Mouse (Mus musculus) hindbrain, postnatal 0 days (tissue): ENCODE data around the gene Xpo4. TPM values are rescaled to one million over a fixed set of nuclear protein-coding genes. Genes with fewer than 3 reads are reported as not detected.

Experiments used
- ATAC-seq: fragments of 200-750 bp; cut with Nextera tagmentation; 2 replicates; pipeline ENCODE4 v1.8.0; 2017; ENCODE audit warnings: mild to moderate bottlenecking, moderate TSS enrichment, moderate library complexity
- DNase-seq: peaks from one replicate; pipeline ENCODE4 v3.0.0-alpha.2; 2015; ENCODE audit warnings: low spot score
- H3K27ac ChIP-seq: fragments of 300-500 bp; sonication (generic); 2 replicates; pipeline ENCODE4 v1.5.1; 2014; ENCODE audit warnings: mild to moderate bottlenecking
- H3K27me3 ChIP-seq: fragments of 300-500 bp; sonication (generic); 2 replicates; pipeline ENCODE4 v1.6.1; 2014; ENCODE audit warnings: low read length, mixed read lengths; ENCODE audit not compliant: insufficient read depth
- H3K36me3 ChIP-seq: fragments of 300-500 bp; sonication (generic); 2 replicates; pipeline ENCODE4 v1.6.1; 2014; ENCODE audit warnings: low read length, mixed read lengths; ENCODE audit not compliant: insufficient read depth
- H3K4me1 ChIP-seq: fragments of 300-500 bp; sonication (generic); 2 replicates; pipeline ENCODE4 v1.6.1; 2014; ENCODE audit warnings: antibody characterized with exemption, low read length, mixed read lengths; ENCODE audit not compliant: insufficient read depth
- H3K4me2 ChIP-seq: fragments of 300-500 bp; sonication (generic); 2 replicates; pipeline ENCODE4 v1.6.1; 2014; ENCODE audit warnings: low read depth, mild to moderate bottlenecking, low read length, moderate library complexity, mixed read lengths
- H3K4me3 ChIP-seq: fragments of 300-500 bp; sonication (generic); 2 replicates; pipeline ENCODE4 v1.5.1; 2014; ENCODE audit warnings: low read length
- H3K9ac ChIP-seq: fragments of 300-500 bp; sonication (generic); replicated peaks from 2 replicates; pipeline ENCODE4 v1.6.1; 2014; ENCODE audit warnings: mild to moderate bottlenecking, low read length, moderate library complexity, mixed read lengths
- H3K9me3 ChIP-seq: fragments of 300-500 bp; sonication (generic); 2 replicates; pipeline ENCODE4 v1.6.1; 2016; ENCODE audit warnings: low read length, mixed read lengths
- CTCF ChIP-seq: IDR thresholded peaks from 2 replicates; pipeline ENCODE4 v1.5.1; 2016; ENCODE audit warnings: antibody characterized with exemption, control low read depth, low read depth
- WGBS: fragments of 180-500 bp; shearing (Covaris S2); extraction: QIAGEN DNeasy Blood & Tissue Kit; methylation state at CpG from one replicate; pipeline ENCODE4 v1.1.7; 2014; 5-methylcytosine and 5-hydroxymethylcytosine counted together
- polyA plus RNA-seq: library from polyadenylated mRNA; unstranded; fragments of >200 nt; fragmentation: Nextera tagmentation; extraction: Ambion mirVana; gene quantifications from 2 replicates; pipeline ENCODE4 v1.2.1, GENCODE M21; 2015
- total RNA-seq: library from RNA; depleted of rRNA; stranded (reverse); fragments of >200 nt; gene quantifications from 2 replicates; pipeline ENCODE4 v1.2.3, GENCODE M21; 2014

Xpo4 gene
- total and polyA plus RNA-seq, 2 experiments from 2014 or later = 10.1 to 12.4 TPM

DNA sequence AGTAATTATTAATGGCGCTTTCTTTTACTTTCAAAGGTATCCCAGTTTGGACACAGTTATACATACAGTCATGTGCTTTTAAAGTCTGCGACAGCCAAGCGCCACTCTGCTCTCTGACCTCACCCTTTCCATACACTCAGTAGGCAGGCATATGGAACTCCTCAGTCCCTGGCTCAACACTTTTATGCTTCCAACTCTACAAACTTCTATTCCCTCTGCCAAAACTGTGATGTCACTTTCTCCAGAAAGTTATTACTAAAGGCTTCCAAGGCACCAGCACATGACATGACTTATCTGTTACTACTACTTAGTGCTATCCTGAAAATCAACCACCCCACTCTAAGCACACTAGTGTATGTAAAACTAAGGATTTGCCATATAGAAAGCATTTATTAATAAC, 26.1 kb downstream of the Xpo4 start:
- DNase-seq = no peak
- no peak overlapping the region for H3K9ac ChIP-seq
- no peak overlapping the region for H3K4me3 ChIP-seq
- H3K4me1 ChIP-seq = no peaks in the 10 kb centered on the region
- no peak overlapping the region for H3K4me2 ChIP-seq
- H3K27ac ChIP-seq = no peak overlapping the region
- H3K9me3 ChIP-seq = no peaks in the 10 kb centered on the region
- ATAC-seq = no peak
- H3K36me3 ChIP-seq = no peaks in the 10 kb centered on the region
- H3K27me3 ChIP-seq = no peaks in the 10 kb centered on the region
- TF ChIP-seq CTCF = no peak
- WGBS = 99% methylated on average over 3 of the region's 3 CpGs

DNA sequence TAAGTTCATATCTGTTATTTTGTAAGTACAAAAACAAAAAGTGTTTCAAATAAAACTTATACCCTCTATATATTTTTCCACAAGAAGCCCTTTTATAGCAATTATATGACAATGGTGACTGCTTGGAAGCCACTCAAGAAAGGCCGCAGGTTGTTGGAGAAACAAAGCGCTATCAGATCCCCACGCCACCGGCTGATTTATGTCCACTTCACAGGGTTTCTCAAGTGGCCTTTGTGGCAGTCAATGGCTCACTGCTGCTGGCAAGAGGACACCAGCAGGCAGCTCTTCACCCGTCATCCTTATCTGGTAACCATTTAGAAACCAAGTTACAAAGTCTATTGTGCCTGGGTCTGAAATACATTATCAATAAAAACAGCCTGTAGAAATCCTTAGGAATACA, 31.1 kb downstream of the Xpo4 start:
- H3K36me3 ChIP-seq = no peaks in the 10 kb centered on the region
- no peak for TF ChIP-seq CTCF
- no peaks in the 10 kb centered on the region for H3K4me1 ChIP-seq
- no peaks in the 10 kb centered on the region for H3K27me3 ChIP-seq
- H3K4me3 ChIP-seq = no peak overlapping the region
- DNase-seq = no peak
- 41% methylated on average over 5 of the region's 5 CpGs for WGBS
- H3K9me3 ChIP-seq = no peaks in the 10 kb centered on the region
- no peak for ATAC-seq
- no peak overlapping the region for H3K27ac ChIP-seq
- H3K4me2 ChIP-seq = no peak overlapping the region
- no peak overlapping the region for H3K9ac ChIP-seq

DNA sequence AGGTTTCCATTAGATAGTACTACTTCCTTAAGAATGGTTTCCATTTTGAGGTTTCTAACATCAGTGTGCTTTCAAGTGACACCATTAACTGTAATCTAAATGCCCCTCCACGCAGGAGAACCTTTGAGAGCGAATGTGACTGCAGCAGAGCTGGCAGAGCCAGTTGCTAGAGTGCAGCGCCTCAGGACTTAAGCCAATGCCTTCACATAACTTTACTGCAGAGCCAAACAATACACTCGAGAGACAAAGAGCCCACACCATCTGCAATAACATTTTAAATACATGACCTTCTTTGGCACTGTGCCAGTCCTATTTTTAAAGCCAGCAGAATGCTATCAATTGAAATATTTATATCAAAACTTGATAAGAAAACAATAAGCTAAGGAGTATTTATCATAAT, 35.6 kb downstream of the Xpo4 start:
- Histone ChIP-seq H3K4me1 (no peaks in the 10 kb centered on the region), H3K27ac (no peak overlapping the region), H3K9ac (no peak overlapping the region), H3K36me3 (peaks cover 20% of the 10 kb centered on the region; the same call in 1 of the 2 replicates), H3K9me3 (no peaks in the 10 kb centered on the region), H3K4me3 (no peak overlapping the region), H3K27me3 (no peaks in the 10 kb centered on the region), H3K4me2 (no peak overlapping the region)
- ATAC-seq (no peak), DNase-seq (no peak)
- TF ChIP-seq CTCF = no peak
- 47% methylated on average over 4 of the region's 4 CpGs for WGBS

- DNase-seq (no peak), ATAC-seq (no peak)
- Histone ChIP-seq H3K4me1 (0 out of 2 replicates have a peak, but pooled peaks cover 3% of the 10 kb centered on the region), H3K27me3 (no peaks in the 10 kb centered on the region), H3K27ac (no peak overlapping the region), H3K4me3 (no peak overlapping the region), H3K36me3 (peaks cover 16% of the 10 kb centered on the region; the same call in 1 of the 2 replicates), H3K9ac (no peak overlapping the region), H3K9me3 (no peaks in the 10 kb centered on the region), H3K4me2 (no peak overlapping the region)
- WGBS = 79% methylated on average over 3 of the region's 3 CpGs
- no peak for TF ChIP-seq CTCF
Observed at GRCm38 (mm10) chr14:57622934-57623333, 42.3 kb downstream of the Xpo4 start.

DNA sequence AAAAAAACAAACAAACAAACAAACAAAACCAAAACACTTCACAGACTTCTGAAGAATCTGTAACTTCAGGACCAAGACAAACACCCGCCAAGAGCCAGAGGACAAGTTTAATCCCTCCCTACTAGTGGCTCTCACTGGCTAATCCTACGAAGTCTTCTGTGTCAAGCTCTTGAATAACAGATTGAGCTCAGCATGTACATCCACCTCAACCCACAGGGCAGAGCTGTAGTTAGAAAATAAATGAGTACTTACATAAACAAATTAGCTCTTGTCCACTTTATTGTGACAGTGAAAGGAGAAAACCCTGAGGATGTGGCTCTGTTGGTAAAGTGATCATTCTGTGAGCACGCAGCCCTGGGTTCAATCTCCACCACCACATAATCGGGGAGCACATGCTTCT, 43.5 kb downstream of the Xpo4 start:
- Histone ChIP-seq H3K4me2 (no peak overlapping the region), H3K27me3 (no peaks in the 10 kb centered on the region), H3K9me3 (no peaks in the 10 kb centered on the region), H3K36me3 (peaks cover 9% of the 10 kb centered on the region; the same call in 1 of the 2 replicates), H3K4me1 (0 out of 2 replicates have a peak, but pooled peaks cover 3% of the 10 kb centered on the region), H3K27ac (no peak overlapping the region), H3K9ac (no peak overlapping the region), H3K4me3 (no peak overlapping the region)
- DNase-seq (no peak), ATAC-seq (no peak)
- TF ChIP-seq CTCF = no peak
- WGBS = 68% methylated on average over 4 of the region's 4 CpGs

- no peaks in the 10 kb centered on the region for H3K27me3 ChIP-seq
- no peak overlapping the region for H3K4me2 ChIP-seq
- H3K27ac ChIP-seq = no peak overlapping the region
- DNase-seq = no peak
- no peaks in the 10 kb centered on the region for H3K9me3 ChIP-seq
- H3K36me3 ChIP-seq = peaks cover 3% of the 10 kb centered on the region; the same call in 1 of the 2 replicates
- ATAC-seq = no peak
- 0 out of 2 replicates have a peak, but pooled peaks cover 3% of the 10 kb centered on the region for H3K4me1 ChIP-seq
- 46% methylated on average over 4 of the region's 4 CpGs for WGBS
- TF ChIP-seq CTCF = no peak
- H3K9ac ChIP-seq = no peak overlapping the region
- H3K4me3 ChIP-seq = no peak overlapping the region
Observed at GRCm38 (mm10) chr14:57620598-57621236, 44.5 kb downstream of the Xpo4 start.

DNA sequence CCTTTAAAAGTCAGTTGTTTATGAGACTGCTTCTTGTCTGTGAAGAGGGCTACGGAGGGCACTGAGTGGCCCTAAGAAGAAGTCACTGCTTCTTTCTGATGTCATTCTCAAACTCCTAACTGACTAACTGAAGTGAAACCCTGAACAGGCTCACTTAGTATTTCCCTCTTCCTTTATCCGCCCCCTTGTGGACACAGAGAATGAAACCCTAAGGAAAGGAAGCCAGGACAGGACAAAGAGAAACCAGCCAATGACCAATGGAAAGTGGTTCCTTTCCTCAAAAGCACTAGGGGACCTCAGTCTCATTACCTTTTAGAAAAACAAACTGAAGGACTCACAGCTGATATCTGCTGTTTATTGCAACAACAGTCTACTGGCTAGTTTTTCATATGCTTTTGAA, 45.7 kb downstream of the Xpo4 start:
- peak; percentile 71 for TF ChIP-seq CTCF
- H3K27ac ChIP-seq = no peak overlapping the region
- H3K4me3 ChIP-seq = no peak overlapping the region
- no peak overlapping the region for H3K9ac ChIP-seq
- 49% methylated on average over 2 of the region's 2 CpGs for WGBS
- no peak overlapping the region for H3K4me2 ChIP-seq
- no peaks in the 10 kb centered on the region for H3K9me3 ChIP-seq
- no peaks in the 10 kb centered on the region; the same call in 1 of the 2 replicates for H3K36me3 ChIP-seq
- H3K4me1 ChIP-seq = 0 out of 2 replicates have a peak, but pooled peaks cover 3% of the 10 kb centered on the region
- peak; percentile 65 for DNase-seq
- ATAC-seq = no peak
- H3K27me3 ChIP-seq = no peaks in the 10 kb centered on the region
